Mouse (Mus musculus) ES-CJ7 (cell line): ENCODE measurements around the gene Edem2.

Experiments
- DNase-seq: peaks from one replicate; pipeline ENCODE4 v3.0.0; 2011; ENCODE audit warnings: low read depth, low spot score

Gene Edem2

GRCm38 (mm10) chr2:155687746-155688145 lies 41.5 kb downstream of the Edem2 start:
- no peak for DNase-seq

- no peak for DNase-seq
These were observed 42.7 kb downstream of the Edem2 start for GRCm38 (mm10) chr2:155686572-155686971.

- no peak for DNase-seq
These were observed 45.5 kb downstream of the Edem2 start for GRCm38 (mm10) chr2:155683821-155684220.

GRCm38 (mm10) chr2:155683137-155683536 lies 46.1 kb downstream of the Edem2 start:
- no peak for DNase-seq

- no peak for DNase-seq
These were observed 47.4 kb downstream of the Edem2 start for GRCm38 (mm10) chr2:155681874-155682273.

- no peak for DNase-seq
These were observed 48.1 kb downstream of the Edem2 start for GRCm38 (mm10) chr2:155681194-155681593.

GRCm38 (mm10) chr2:155680591-155680990 lies 48.7 kb downstream of the Edem2 start:
- DNase-seq = no peak

- DNase-seq = no peak
These were observed 49.6 kb downstream of the Edem2 start for GRCm38 (mm10) chr2:155679586-155680110.

- DNase-seq = no peak
These were observed 54.2 kb downstream of the Edem2 start for GRCm38 (mm10) chr2:155675118-155675517.

GRCm38 (mm10) chr2:155673546-155673945 lies 55.7 kb downstream of the Edem2 start:
- DNase-seq = peak; percentile 58

- no peak for DNase-seq
These were observed 58.0 kb downstream of the Edem2 start for GRCm38 (mm10) chr2:155671236-155671635.

GRCm38 (mm10) chr2:155668461-155668860 lies 60.8 kb downstream of the Edem2 start:
- DNase-seq = peak; percentile 64

- DNase-seq = no peak
These were observed 61.4 kb downstream of the Edem2 start for GRCm38 (mm10) chr2:155667881-155668280.

- DNase-seq = peak; percentile 50
These were observed 65.3 kb downstream of the Edem2 start for GRCm38 (mm10) chr2:155663910-155664460.

- no peak for DNase-seq
These were observed 66.2 kb downstream of the Edem2 start for GRCm38 (mm10) chr2:155663097-155663496.

- no peak for DNase-seq
These were observed 66.9 kb downstream of the Edem2 start for GRCm38 (mm10) chr2:155662390-155662789.

GRCm38 (mm10) chr2:155655759-155656372 lies 73.4 kb downstream of the Edem2 start:
- DNase-seq = no peak

- DNase-seq = no peak
These were observed 76.7 kb downstream of the Edem2 start for GRCm38 (mm10) chr2:155652618-155653017.
